Mouse (Mus musculus) cerebellum, postnatal 36 days (tissue): Measurements from ENCODE around the gene Fgfr2.

Source experiments
- DNase-seq, 2 experiments: peaks; one replicate each; pipeline ENCODE4 v3.0.0; 2021 to 2022; ENCODE audit warnings: mixed read lengths in 2 of 2

Gene Fgfr2

DNA sequence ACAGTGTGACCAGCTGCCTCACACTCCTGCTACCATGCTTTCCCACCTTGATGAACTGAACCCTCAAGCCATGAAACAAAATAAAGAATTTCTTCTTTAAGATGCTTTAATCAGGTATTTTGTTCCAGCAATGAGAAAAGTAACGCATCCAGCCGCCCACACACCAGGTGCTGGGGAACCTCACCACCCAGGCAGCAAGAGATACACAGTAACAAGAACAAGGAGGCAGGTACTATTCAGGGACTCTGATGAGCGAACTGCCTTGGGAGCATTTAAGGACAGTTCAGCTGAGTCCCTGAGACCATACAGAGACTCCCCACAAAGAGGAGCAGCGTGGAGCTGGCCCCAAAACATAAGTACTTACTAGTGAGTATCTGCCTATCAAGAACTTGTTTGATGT, 1016.3 kb downstream of the Fgfr2 start:
- DNase-seq: no peak

DNA sequence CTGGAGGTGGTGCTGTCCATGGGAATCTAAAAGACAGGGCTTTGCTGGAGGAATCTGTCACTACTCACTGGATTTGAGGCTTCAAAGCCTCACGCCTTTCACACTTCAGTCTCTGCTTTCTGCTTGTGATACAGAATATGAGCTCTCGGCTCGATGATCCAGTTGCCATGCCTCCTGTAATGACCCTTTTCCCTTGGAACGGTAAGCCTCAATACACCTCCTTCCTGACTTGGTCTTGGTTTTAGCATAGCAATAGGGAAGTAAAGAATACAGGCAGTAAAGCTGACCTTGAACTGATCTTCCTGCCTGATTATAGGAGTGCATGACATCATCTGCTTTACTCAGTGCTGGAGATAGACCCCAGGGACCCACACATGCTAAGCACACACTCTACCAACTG, 1017.8 kb downstream of the Fgfr2 start:
- DNase-seq: no peak

DNA sequence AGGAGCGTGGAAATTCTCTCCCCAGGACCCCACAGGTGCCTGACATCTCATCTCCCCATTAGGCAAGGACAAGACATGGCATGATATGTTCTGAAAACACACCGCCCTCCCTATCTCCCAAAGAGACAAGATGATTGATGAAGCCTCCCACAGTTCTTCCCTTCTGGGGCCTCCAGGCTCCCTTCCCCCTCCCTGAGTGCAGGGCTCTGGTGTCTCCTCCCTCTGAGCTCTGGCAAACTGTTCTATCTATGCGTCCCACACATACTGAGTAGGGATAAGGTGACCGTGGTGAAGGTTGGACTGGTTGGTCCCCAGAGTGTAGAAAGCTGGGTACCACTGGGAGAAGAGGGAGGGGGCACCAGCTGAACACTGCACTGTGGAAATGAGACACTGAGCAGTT, 1024.7 kb downstream of the Fgfr2 start:
- no peak for DNase-seq

DNA sequence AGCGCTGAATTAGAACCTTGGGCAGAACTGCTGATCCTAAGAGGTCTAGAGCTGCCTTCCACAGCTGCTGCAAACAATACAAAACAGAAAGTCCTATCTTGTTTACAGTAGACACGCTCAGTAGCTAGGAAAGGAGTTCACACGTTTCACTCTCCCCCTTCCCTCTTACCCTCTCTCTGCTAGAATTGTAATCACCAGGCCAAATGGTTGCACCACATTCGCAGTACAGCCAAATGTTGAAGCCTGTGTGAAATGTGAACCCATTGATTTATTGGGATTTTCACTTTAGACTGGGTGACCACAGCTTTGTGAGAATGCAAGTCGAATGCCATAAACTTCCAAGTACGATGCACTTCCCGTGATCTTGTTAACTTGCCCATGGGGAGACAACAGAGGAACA, 1028.5 kb downstream of the Fgfr2 start:
- DNase-seq: no peak

DNA sequence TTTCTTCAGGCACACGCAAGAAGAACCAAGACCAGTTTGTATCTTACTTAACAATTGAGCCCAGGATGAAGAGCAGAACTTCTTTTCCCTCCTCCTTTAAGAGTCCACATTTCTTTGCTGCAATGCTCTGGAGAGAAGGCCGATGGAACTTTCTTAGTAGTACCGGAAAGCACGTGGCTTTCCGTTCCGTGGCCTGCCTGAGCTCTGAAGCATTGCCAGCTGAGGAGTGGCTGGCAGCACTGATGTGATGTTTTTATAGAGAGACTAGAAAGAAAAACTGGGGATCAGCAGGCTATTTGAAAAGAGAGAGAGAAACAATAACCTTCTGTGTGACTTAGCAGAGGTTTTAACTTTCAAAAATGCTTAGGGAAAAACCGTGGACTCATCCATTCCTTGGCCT, 1031.6 kb downstream of the Fgfr2 start:
- DNase-seq: no peak

DNA sequence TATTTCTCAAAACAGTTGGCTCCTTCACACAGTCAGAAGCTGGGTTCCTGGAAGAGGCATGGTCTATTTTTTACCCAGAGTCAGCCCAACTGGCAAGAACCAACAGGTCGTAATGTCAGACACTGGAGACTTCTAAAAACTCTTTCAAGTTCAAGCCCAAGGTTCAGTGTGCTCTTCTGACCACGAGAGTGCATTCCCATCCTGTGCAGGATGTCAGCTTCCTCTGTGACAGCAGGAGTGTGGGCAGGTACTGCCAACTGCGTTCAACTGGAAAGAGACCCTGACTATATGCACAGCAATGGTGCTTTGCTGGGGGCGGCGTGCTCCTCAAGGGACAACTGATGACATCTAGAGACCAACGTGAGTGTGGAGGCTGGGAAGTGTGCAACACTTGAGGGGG, 1034.5 kb downstream of the Fgfr2 start:
- no peak for DNase-seq

DNA sequence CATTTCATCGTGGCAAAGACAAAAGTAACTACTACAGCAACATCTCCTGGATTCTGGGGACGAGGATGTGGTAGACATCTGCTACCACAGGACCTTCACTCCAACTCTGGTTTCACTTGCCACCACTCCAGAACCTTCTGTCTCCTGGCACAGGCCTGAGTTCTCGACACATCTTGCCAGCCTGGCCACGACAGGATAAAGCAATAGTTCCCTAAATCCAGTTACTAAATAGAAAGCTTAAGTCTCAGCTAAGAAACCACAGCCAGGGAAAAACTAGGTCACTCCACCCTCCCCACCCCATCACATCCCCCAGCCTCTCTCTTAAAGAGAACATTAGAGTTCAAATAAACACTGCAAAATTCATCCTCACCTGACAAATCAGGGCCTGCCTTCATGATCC, 1035.0 kb downstream of the Fgfr2 start:
- DNase-seq: no peak

DNA sequence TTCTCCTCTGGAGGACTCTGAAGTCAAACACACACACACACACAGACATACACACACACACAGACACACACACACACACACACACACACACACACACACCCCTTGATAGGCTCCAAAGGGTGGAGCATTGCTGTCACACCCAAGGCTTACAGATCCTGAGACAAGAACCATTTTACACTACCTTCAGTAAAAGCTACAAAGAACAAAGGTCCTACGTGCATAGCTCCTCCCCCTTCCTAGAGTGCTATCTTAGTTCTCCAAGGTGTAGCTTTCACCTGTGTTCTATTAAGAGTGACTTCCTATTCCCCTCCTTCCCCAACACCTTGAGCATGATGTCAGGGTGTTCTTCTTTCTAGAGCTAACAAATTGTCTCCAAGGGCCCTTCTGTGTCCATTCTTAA, 1047.3 kb downstream of the Fgfr2 start:
- DNase-seq: no peak

DNA sequence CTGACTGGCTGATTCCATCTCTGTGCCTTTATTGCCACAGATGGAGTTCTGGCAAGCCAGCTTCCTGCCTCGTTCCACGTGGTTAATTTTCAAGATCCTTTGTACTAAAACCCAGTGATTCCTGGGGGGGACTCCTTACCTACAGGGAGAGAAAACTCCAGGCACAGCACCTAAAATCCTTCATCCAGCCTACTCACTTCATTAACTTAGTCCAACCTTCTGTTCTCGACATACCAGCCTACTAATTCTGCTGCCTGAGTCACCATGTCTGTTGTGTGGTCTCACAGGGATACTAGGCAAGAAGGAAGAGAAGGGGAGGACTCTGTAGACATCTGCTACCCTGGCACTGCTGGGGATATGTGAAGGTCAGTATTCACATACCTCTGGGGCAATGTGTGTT, 1048.6 kb downstream of the Fgfr2 start:
- DNase-seq: no peak

DNA sequence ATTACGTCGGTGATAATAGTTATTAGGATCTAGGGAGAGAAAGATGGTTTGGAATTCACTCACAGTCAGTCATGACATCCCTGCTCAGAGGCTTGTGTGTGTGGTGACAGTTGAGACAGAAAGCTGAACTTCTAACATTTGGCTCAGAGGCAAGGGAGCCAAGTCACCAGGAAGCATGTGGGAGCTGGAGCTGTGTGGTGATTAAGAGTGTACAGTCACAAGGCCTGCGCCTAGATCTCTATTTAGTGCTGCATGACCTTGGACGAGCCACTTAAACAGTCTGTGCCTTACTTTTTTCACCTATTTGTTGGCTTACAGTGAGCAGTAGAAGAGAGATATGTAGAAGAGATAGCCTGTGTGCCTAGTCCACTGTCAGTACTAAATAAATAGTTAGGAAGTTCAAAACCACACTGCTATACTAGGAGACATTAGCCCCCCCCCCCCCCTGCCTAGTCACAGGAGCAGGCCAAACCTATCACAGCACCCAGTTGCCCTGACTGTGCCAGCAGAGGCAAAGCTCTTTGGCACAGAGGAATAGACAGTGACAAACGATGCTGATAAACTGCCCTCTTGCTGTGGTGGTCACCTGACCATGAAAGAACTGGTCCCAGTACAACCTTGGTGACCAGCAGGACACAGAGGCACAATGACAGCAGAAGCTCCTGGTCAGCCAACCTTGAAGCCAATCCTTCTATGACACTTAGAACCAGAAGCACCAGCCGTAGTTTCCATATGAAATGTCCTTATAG, 1052.1 kb downstream of the Fgfr2 start:
- DNase-seq: no peak

DNA sequence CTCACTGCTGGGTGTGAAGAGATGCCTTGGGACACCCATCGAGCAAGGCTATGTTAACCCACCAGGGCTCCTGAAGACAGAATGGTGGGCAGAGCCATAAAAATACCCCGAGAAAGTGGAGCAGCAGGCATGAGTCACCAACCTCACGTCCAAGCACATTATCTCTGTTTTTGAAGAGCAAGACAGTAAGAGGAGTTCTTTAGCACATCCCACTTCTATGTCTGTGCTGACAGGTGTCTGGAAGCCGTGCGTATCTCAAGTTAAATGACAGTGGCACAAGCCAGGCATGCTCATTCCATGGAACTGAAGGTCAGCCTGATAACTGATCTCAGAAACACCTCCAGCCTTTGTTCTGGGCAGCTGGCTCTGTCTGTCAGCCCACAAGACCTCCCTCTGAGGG, 1055.2 kb downstream of the Fgfr2 start:
- no peak for DNase-seq

DNA sequence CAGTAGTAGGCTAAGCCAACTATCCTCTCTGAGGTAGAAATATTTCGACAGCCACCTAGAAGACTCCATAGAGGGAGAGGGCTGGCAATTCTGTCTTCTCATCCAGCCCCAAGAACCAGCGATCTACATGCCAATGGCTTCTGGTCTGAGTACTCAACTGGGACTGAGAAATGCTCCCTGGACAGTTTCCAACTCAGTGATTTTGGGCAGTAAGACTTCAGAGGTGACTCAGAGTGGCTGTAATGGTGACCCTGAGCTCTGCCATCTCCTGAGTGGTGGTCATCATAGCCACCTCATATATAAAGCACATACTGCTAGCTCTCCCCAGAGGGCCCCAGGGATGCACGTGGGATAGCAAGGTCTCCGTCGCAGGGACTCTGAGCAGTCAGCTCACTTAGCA, 1055.6 kb downstream of the Fgfr2 start:
- DNase-seq: no peak

DNA sequence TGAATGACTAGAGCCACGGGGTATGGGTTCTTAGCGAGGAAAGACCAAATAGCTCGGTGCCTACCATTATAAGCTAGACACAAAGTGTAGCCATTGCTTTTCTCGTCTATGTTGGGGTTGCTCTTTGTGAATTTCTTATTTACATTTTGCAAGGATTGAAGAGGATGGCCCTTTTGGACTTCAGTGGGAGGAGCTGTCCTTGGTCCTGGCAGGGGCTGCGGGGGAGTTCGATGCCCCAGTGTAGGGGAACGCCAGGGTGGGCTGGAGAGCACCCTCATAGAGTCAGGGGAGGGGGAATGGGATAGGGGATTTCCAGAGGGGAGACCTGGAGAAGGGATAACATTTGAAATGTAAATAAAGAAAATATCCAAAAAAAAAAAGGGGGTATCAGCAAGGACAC, 1063.0 kb downstream of the Fgfr2 start:
- no peak for DNase-seq

DNA sequence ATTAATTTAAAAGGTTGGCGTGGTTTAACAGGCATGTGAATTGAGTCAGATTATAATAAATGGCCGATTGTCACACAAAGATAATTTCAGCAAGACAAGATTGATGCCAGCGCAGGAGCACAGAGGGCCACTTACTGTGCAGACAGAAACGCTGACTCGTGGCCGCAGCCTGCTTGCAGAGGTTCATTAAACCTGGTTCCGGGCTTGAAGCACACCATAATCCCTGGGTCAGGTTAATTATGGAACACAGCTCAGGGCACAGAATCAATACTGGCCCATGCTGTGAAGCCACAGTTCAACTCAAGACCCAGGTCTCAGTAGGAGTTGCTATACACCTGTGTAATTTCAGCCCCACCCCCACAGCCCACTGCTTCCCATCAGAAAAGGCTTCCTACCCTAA, 1066.6 kb downstream of the Fgfr2 start:
- no peak for DNase-seq

DNA sequence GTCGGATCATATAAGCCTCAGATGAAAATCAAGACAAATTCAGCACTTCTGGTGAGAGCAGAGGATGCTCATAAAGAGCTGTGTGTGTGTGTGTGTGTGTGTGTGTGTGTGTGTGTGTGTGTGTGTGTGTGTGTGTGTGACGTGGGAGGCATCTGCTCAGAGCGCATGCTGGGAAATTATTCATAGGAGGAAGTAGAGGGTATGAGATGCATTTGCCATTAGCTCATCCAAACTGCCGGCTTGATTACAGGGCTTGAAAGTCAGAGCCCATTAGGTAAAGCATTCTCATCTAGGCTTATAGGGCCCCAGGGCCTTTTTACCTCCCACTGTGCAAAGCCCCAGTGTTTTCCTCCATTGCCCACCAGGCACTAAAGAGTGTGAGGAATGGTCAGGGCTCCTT, 1076.5 kb downstream of the Fgfr2 start:
- no peak for DNase-seq

DNA sequence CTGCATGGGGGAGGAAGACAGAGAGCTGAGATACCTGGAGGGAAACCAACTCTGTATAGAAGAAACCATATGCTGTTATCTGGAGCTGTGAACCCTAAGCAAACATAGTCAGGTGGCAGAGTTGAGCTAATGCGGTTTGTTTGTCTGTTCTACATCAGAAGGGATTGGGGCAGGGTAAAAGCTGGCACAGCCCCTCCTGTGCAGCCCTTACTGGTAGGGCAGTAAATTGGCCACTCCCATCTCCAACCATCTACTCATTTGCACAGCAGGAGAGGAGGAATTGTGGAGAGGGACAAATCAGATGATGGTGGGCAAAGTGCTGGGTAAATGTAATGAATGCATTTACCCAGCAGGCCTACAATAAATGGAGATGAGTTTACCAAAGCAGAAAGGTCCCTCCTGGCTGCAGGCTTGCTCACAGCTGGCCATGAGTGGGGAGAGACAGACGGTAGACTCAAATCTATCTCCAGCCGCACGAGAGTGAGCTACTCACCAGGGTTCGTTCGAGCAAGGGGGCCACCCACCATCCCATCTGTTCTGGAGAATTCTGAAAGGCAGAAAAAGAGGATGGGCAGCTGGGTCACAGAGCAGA, 1091.1 kb downstream of the Fgfr2 start:
- no peak for DNase-seq

DNA sequence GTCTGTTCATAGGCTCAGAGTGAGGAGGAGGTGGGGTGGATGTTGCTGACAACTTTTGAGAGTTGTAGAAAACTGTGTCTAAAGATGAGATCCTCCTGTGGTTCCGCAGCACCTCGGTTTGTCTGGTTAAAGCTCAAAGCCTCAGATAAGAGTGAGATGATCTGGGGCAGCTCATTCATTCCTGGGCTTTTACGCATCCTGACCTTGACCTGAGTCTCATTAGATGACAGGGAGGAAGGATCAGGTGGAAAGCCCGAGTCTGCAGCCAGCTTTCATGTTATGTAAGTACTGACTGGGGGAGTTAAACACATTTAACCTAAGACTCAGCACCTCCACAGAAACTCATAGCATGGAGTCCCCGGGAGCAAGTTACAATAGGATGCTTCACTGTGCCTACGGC, 1096.5 kb downstream of the Fgfr2 start:
- no peak for DNase-seq

DNA sequence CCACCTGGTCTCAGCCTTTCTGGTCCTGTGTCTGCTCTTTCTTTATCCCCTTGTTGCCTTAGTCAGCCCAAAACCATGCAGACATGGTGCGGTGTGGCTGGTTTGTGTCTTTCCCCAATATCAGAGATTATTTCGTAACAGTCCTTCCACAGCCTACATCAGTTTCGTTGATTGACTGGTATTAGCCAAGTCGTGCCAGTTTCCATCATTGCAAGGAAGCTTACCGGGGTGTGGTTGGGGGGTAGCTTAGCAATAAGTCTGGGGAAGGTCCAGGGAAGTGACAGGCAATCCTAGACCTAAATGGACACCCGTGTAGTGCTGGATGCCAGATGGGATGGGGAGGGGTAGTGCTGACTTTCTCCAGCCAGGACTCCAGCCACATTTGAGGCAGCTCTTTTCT, 1097.6 kb downstream of the Fgfr2 start:
- no peak for DNase-seq

DNA sequence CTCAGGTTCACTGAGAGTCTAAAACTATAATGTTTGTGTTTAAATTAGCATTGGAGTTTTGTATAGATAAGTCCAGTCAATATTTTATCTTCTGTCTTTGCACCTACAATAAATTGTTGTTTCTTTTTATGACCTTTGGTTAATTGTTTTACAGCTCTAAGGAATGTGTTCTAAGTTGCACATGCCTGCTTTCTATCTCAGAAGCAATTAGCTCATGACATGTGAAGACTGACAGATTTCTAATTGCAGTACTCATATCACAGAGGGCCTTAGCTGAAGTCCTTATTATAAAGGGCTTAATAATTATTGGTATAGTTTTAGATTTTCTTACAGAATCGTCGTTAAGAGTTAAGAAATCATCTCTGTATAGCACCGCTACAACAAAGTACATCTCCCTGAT, 1107.2 kb downstream of the Fgfr2 start:
- no peak for DNase-seq

DNA sequence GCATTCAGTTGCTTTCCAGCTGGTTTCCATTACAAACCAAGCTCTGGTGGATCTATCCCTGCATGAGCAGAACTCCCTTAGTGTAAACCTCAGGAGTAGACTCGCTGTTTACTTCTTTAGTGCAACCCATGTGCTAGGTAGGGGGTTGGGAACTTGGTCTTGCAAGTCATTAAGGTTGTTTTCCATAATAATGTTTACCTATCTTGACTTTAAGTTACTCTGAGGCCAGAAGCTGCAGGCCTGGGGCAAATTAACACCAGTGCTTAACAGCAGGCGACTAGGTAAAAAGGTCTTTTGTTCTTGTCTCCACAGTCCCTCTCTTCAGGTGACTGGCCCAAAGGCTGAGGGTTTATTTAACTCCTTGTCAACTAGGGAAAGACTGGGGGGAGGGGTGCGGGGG, 1108.0 kb downstream of the Fgfr2 start:
- no peak for DNase-seq

DNA sequence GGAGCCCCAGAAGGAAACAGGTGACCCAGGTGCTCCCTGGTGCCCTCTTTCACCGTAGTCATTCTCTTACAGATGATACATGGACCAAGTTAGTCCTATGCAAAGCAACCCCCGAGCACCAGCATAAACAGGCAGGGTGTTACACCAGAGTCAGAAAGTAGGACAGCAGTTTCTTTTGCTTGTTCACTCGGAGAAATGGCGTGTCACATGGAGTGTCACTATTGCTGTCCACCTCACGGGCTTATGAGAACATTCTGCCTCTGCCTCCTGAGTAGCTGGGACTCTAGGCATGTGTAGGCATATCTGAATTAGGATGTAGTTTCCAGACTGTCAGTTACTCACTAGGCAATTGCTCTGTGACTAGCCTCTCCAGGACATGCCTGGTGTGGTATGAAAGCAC, 1109.2 kb downstream of the Fgfr2 start:
- DNase-seq: no peak

DNA sequence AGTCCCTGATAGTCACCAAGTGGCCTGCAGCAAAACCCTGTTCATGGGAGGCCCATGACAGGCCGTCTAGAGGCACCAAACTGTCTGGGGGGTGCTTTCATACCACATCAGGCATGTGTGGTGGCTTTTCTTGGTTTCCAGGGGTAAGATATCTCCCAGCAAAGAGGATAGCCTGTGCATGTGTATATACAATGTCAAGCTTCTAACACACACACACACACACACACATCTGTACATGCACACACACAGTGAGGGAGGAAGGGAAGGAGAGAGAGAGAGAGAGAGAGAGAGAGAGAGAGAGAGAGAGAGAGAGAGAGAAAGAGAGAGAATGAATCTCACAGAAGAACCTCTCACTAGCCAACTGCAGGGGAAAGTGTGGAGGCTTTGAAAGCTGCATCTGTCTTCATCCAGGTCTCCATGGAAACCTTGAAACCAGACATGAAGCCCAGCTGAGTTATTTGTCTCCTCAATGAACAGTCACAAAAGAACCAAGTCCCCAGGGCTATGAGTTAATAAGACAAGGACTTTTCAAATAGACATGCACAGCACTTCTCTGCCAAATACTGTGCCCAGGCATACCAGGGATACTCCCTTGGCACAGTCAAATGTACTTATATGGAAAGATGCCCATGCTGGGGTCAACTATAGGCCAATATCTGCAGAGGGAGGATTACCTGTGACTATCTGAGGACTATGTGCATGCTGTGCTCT, 1110.0 kb downstream of the Fgfr2 start:
- DNase-seq: no peak

DNA sequence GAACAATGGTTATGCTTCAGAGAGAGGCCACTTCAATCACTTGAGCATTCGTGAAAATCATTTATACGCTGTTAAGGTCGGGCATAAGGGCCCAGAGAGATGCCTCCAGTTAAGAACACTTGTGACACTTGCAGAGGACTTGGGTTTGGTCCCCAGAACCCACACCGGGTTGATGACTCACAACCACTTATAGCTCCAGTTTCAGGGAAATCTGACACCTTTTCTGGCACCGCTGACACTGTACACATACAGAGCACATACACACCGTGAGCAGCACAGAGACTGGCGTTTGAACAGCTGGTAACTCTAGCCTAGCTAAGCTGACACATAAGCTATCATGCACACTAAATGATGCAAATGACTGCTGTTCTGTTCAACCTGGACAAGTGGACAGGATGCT, 1114.1 kb downstream of the Fgfr2 start:
- no peak for DNase-seq

DNA sequence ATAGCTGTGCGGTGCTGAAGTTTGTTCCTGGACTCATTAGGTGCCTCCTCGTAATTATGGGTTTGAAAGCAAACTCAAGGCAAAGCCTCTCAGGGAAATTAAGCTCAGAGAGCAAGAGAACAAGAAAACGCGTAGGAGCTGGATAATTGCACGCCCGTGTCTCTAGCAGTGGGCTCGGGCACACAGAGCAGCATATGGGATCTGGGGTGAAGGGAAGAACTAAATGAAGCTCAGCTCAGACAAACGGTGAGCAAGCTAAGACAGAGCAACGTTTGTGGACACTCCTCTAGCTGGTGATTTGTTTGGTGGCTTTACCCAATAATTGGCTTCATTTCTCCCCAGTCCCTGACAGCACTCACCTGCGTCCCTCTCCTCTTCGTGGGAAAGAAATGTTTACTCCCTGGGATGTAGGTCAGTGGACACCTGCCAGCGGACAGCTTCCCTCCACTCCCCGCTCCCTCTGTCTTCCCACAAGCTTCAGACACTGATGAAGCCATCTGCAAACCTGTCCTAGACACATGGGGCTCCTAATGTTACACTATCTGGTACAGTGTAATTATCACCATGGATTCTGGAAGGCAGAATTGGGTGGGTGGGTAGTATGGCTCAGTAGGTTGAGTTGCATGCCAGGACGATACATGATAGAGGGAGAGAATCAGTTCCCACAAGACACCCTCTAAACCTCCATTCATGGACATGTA, 1117.0 kb downstream of the Fgfr2 start:
- DNase-seq: no peak
